Mouse (Mus musculus): Measurements from ENCODE around the gene Ica1.

DNA sequence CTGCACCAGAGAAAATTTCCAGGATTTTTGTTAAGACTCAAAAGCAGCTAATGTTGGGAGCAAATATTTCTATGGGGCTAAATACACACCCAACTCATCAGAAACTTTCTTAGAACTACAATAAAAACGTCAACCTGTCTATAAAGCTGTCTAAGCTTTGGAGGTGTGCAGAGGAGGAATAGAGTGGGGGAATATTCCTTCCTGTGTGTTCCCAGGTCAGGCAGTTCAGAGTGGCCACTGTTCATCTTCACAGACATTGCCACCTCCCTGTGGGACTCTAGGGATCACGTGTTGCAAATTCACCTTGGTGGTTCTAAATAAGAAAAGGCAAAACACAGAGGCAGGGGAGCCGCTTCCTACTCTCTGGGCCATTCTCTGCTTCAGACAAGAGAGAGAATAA lies 120.8 kb downstream of the Ica1 start:
- TF ChIP-seq CTCF (IDR thresholded peaks at IDR 0.05; ENCODE audit: borderline replicate concordance, insufficient read depth, low read length) (no peak), POLR2A (IDR thresholded peaks at IDR 0.05; ENCODE audit: low read depth, low read length) (no peak)
